Mouse (Mus musculus): ENCODE data around the gene Lmntd2. TPM values are rescaled to one million over a fixed set of nuclear protein-coding genes. Genes with fewer than 3 reads are reported as not detected.

Lmntd2 gene
- polyA plus RNA-seq, 1 experiment from 2014 or later, result 1.2 TPM

DNA sequence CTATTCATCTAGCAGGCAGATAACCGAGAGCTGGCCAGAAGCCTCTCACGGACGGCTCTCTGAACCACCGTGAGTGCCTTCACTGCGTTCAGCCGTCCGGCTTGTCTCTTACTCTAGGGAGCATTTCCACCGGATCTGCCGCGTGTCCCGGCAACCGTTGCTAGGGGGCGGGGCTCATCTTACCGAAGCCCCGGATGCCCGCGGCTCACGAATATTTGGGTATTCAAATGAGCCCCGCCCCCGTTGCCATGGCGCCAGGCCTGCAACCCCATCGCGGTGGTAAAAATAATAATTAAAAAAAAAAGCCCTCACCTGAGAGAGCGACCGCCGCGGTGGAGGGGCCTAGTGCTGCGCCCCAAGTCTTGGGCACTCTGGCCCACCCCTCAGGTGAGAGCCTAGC, 19.1 kb downstream of the Lmntd2 start:
- peak; percentile 32 for ATAC-seq (ENCODE audit: low FRiP score)
- Histone ChIP-seq H3K4me3 (peak overlapping the region; percentile 91), H3K4me1 (replicated peaks) (peaks cover 35% of the 10 kb centered on the region), H3K36me3 (peaks cover 28% of the 10 kb centered on the region), H3K4me2 (peak overlapping the region; percentile 96), H3K27me3 (no peaks in the 10 kb centered on the region), H3K9me3 (no peaks in the 10 kb centered on the region), H3K27ac (peak overlapping the region; percentile 86), H3K9ac (peak overlapping the region; percentile 74)
- under 1% methylated on average over 28 of the region's 28 CpGs for WGBS

GRCm38 (mm10) chr7:141194409-141194808, 19.5 kb downstream of the Lmntd2 start:
- Histone ChIP-seq H3K27ac (peak overlapping the region; percentile 86), H3K4me2 (peak overlapping the region; percentile 96), H3K4me1 (replicated peaks) (peaks cover 35% of the 10 kb centered on the region), H3K27me3 (no peaks in the 10 kb centered on the region), H3K9ac (peak overlapping the region; percentile 74), H3K36me3 (peaks cover 32% of the 10 kb centered on the region), H3K9me3 (no peaks in the 10 kb centered on the region), H3K4me3 (peak overlapping the region; percentile 91)
- WGBS, result under 1% methylated on average over 23 of the region's 23 CpGs
- ATAC-seq (ENCODE audit: low FRiP score), result no peak

DNA sequence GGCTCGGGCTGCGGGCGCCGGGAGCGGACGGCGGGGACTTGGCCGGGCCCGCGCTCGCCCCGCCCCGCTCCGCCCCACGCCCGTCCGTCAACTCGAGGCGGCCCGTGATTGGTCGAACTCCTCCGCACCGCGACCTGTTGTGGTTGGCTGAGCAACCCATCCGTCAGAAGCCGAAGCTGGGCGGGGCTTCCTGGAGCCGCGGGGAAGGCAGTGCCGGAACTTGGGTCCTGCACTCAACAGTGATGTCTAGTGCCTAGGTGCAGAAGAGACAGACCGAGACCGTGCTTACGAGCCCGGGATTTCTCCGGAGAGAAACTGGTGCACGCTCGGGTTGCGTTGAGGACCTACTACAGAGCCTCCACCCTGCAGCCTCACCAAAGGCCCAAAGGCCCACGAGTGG, 19.9 kb downstream of the Lmntd2 start, which contains the start of the genes Hras and Lrrc56:
Gene Hras (minus strand): TSS at position 58 of the 400 bp plus-strand sequence.
Gene Lrrc56 (plus strand): TSS at position 210 of the 400 bp plus-strand sequence.
- peak within 1 kb of the TSS; percentile 87 for H3K27ac ChIP-seq
- H3K9me3 ChIP-seq, result no peaks in the 10 kb centered on the region
- peak within 1 kb of the TSS; percentile 91 for H3K4me3 ChIP-seq
- WGBS, result 1% methylated on average over 35 of the region's 39 CpGs
- peak within 1 kb of the TSS; percentile 96 for H3K9ac ChIP-seq
- H3K27me3 ChIP-seq, result no peaks in the 10 kb centered on the region
- H3K4me1 ChIP-seq (replicated peaks), result peaks cover 35% of the 10 kb centered on the region
- peak within 1 kb of the TSS; percentile 97 for H3K4me2 ChIP-seq
- peaks cover 36% of the 10 kb centered on the region for H3K36me3 ChIP-seq
- peak; percentile 93 for ATAC-seq (ENCODE audit: low FRiP score)

DNA sequence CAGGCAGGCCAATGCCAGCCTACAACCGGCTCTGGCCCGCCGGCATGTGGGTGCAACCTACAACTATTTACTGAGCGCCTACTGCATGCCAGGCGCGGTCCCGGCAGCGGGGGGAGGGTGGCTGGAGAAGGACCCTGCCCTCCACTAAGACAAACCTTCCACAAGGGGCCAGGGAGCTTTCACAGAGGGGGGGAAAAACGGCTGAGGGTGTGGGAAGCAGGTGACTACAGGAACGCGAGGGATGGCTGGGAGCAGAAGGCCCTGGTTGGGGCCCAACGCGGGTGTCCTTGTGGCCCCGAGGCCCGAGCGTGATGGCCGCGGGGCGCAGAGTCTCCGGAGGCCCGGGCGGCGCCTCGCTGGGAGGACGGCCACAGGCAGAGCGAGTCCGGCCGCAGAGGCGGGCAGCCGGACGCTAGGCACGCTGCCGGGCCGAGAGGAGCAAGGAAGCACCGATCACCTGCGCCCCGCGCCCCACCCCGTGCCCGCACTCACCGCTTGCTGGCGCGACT, 20.5 kb downstream of the Lmntd2 start:
- Histone ChIP-seq H3K9ac (peak overlapping the region; percentile 96), H3K9me3 (no peaks in the 10 kb centered on the region), H3K36me3 (peaks cover 40% of the 10 kb centered on the region), H3K27ac (peak overlapping the region; percentile 87), H3K4me3 (peak overlapping the region; percentile 91), H3K4me2 (peak overlapping the region; percentile 97), H3K4me1 (replicated peaks) (peaks cover 35% of the 10 kb centered on the region), H3K27me3 (no peaks in the 10 kb centered on the region)
- WGBS, result 0% methylated on average over 35 of the region's 43 CpGs
- peak; percentile 1 for ATAC-seq (ENCODE audit: low FRiP score)

DNA sequence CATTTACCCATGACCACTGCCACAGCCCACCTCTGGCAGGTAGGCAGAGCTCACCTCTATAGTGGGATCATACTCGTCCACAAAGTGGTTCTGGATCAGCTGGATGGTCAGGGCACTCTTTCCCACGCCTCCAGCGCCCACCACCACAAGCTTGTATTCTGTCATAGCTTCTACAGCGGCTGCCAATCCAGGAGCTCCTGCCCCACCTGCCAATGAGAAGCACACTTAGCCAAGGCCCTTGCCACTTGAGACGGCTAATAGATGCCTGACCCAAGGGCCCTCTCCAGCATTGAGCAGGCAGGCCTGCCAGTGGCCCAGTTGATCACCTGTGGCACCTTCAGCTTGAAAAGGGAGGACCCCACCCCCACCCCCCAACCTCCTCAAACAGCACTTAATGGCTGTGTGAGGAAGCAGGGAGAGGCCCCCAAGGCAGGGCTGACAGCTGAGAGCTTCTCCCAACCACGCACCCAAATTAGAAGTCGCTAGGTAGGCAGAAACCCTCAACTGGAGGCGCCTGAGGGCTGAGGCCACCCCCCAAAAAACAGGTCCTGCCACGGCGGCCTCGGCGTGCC, 21.0 kb downstream of the Lmntd2 start:
- Histone ChIP-seq H3K27me3 (no peaks in the 10 kb centered on the region), H3K4me3 (peak overlapping the region; percentile 91), H3K9ac (peak overlapping the region; percentile 96), H3K4me1 (replicated peaks) (peaks cover 35% of the 10 kb centered on the region), H3K36me3 (peaks cover 38% of the 10 kb centered on the region), H3K27ac (peak overlapping the region; percentile 87), H3K4me2 (peak overlapping the region; percentile 97), H3K9me3 (no peaks in the 10 kb centered on the region)
- ATAC-seq (ENCODE audit: low FRiP score), result no peak
- WGBS, result 26% methylated on average over 12 of the region's 12 CpGs

GRCm38 (mm10) chr7:141191796-141192685, 21.8 kb downstream of the Lmntd2 start:
- no peak overlapping the region for H3K27ac ChIP-seq
- H3K9me3 ChIP-seq, result no peaks in the 10 kb centered on the region
- H3K36me3 ChIP-seq, result peaks cover 38% of the 10 kb centered on the region
- H3K9ac ChIP-seq, result 0 out of 2 replicates have a peak overlapping the region, but pooled peaks have one; percentile 24
- H3K4me1 ChIP-seq (replicated peaks), result peaks cover 35% of the 10 kb centered on the region
- H3K4me3 ChIP-seq, result peak overlapping the region; percentile 91; the same call in 1 of the 2 replicates
- ATAC-seq (ENCODE audit: low FRiP score), result no peak
- WGBS, result 90% methylated on average over 24 of the region's 24 CpGs
- peak overlapping the region; percentile 97 for H3K4me2 ChIP-seq
- no peaks in the 10 kb centered on the region for H3K27me3 ChIP-seq

- H3K9me3 ChIP-seq, result no peaks in the 10 kb centered on the region
- ATAC-seq (ENCODE audit: low FRiP score), result no peak
- no peak overlapping the region for H3K27ac ChIP-seq
- WGBS, result 89% methylated on average over 14 of the region's 14 CpGs
- no peaks in the 10 kb centered on the region for H3K27me3 ChIP-seq
- no peak overlapping the region for H3K4me2 ChIP-seq
- H3K36me3 ChIP-seq, result peaks cover 38% of the 10 kb centered on the region
- H3K9ac ChIP-seq, result no peak overlapping the region
- no peak overlapping the region for H3K4me3 ChIP-seq
- H3K4me1 ChIP-seq (replicated peaks), result peaks cover 35% of the 10 kb centered on the region
Measured at GRCm38 (mm10) chr7:141191036-141191435, 22.8 kb downstream of the Lmntd2 start.

GRCm38 (mm10) chr7:141190220-141190619, 23.7 kb downstream of the Lmntd2 start:
- Histone ChIP-seq H3K27me3 (no peaks in the 10 kb centered on the region), H3K9ac (no peak overlapping the region), H3K4me3 (no peak overlapping the region), H3K4me1 (replicated peaks) (peaks cover 28% of the 10 kb centered on the region), H3K4me2 (no peak overlapping the region), H3K9me3 (no peaks in the 10 kb centered on the region), H3K27ac (no peak overlapping the region), H3K36me3 (peaks cover 38% of the 10 kb centered on the region)
- 96% methylated on average over 3 of the region's 3 CpGs for whole genome bisulfite sequencing
- ATAC-seq (ENCODE audit: low FRiP score), result no peak

DNA sequence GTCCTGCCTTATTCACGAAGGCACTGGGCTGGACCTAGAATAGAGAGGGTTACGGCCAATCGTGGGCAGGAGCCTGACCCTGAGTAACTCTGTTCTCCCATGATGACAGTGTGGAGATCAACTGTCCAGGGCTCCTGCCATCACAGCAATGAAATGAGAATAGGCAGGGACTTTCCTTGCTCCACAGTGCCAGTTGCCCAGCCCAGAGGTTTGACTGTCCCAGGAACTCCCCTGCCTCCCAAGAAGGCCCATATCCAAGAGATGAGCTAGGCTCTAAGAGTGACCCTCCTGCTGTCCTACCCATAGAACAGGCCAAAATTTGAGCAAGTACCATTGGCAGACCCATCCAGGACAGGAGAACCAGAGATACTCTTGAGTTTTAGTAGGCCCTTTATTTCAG, 25.1 kb downstream of the Lmntd2 start:
- Histone ChIP-seq H3K9me3 (no peaks in the 10 kb centered on the region), H3K9ac (no peak overlapping the region), H3K4me1 (replicated peaks) (peaks cover 19% of the 10 kb centered on the region), H3K4me2 (no peak overlapping the region), H3K27ac (no peak overlapping the region), H3K27me3 (no peaks in the 10 kb centered on the region), H3K36me3 (peaks cover 38% of the 10 kb centered on the region), H3K4me3 (no peak overlapping the region)
- WGBS, result 85% methylated on average over 3 of the region's 3 CpGs
- no peak for ATAC-seq (ENCODE audit: low FRiP score)

DNA sequence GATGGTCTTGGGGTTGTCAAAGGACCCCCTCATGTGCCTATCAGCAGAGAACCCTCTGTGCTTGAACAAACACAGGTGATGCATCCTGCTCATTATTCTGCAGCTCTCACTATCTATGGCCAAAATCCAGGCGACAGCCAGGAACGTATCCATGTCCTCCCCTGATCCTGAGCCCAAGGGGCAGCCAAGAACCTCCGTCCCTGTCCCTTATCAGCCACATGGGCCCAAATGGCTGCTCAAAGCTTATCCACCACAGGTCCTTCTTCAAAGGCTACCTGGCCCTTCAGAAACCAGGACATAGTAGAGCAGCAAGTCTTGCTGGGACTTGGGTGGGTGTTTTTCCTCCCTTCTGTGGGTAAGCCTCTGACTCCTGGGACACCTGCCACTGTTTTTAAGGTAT, 25.7 kb downstream of the Lmntd2 start:
- Histone ChIP-seq H3K27ac (no peak overlapping the region), H3K4me3 (no peak overlapping the region), H3K9ac (no peak overlapping the region), H3K27me3 (no peaks in the 10 kb centered on the region), H3K9me3 (no peaks in the 10 kb centered on the region), H3K4me2 (no peak overlapping the region), H3K4me1 (replicated peaks) (peaks cover 18% of the 10 kb centered on the region), H3K36me3 (peaks cover 38% of the 10 kb centered on the region)
- WGBS, result 85% methylated on average over 3 of the region's 3 CpGs
- no peak for ATAC-seq (ENCODE audit: low FRiP score)

- ATAC-seq (ENCODE audit: low FRiP score), result no peak
- Histone ChIP-seq H3K4me3 (no peak overlapping the region), H3K9me3 (no peaks in the 10 kb centered on the region), H3K36me3 (no peaks in the 10 kb centered on the region), H3K4me1 (replicated peaks) (peaks cover 13% of the 10 kb centered on the region), H3K9ac (0 out of 2 replicates have a peak overlapping the region, but pooled peaks have one; percentile 35), H3K27me3 (no peaks in the 10 kb centered on the region), H3K27ac (no peak overlapping the region), H3K4me2 (no peak overlapping the region)
- 4% methylated on average over 8 of the region's 8 CpGs for WGBS
Measured at GRCm38 (mm10) chr7:141176173-141176572, 37.7 kb downstream of the Lmntd2 start.

DNA sequence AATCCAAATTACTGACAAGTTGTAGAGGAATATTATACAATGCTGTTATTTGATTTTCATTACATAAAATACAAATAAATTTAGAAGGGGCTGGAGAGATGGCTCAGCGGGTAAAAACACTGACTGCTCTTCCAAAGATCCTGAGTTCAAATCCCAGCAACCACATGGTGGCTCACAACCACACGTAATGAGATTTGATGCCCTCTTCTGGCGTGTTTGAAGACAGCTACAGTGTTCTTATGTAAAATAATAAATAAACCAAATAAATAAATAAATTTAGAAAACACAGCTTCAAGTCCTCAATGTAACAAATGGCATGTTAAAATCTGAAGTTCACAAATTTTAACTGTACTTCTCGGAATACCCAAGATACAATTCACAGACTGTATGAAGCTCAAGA, 38.8 kb downstream of the Lmntd2 start:
- Histone ChIP-seq H3K4me3 (no peak overlapping the region), H3K36me3 (no peaks in the 10 kb centered on the region), H3K9me3 (no peaks in the 10 kb centered on the region), H3K27ac (no peak overlapping the region), H3K4me2 (no peak overlapping the region), H3K27me3 (no peaks in the 10 kb centered on the region), H3K4me1 (replicated peaks) (peaks cover 13% of the 10 kb centered on the region), H3K9ac (no peak overlapping the region)
- ATAC-seq (ENCODE audit: low FRiP score), result no peak
- WGBS, result 88% methylated on average over 4 of the region's 4 CpGs
